Mouse (Mus musculus) midbrain, embryonic 13.5 days (tissue): ENCODE results near the gene Ffar1. TPM values are rescaled to one million over a fixed set of nuclear protein-coding genes. Genes with fewer than 3 reads are reported as not detected.

Experiments used
- ATAC-seq: fragments of 200-750 bp; cut with Nextera tagmentation; 2 replicates; pipeline ENCODE4 v1.8.0; 2017; ENCODE audit warnings: mild to moderate bottlenecking, moderate TSS enrichment, moderate library complexity
- H3K27ac ChIP-seq: fragments of 300-500 bp; sonication (generic); 2 replicates; pipeline ENCODE4 v1.5.1; 2015; ENCODE audit warnings: inconsistent platforms, mild to moderate bottlenecking, moderate library complexity
- H3K27me3 ChIP-seq: fragments of 300-500 bp; sonication (generic); 2 replicates; pipeline ENCODE4 v1.6.1; 2015; ENCODE audit warnings: mild to moderate bottlenecking, inconsistent platforms
- H3K36me3 ChIP-seq: fragments of 300-500 bp; sonication (generic); 2 replicates; pipeline ENCODE4 v1.6.1; 2015; ENCODE audit warnings: mild to moderate bottlenecking, inconsistent platforms
- H3K4me1 ChIP-seq: fragments of 300-500 bp; sonication (generic); replicated peaks from 2 replicates; pipeline ENCODE4 v1.6.1; 2015; ENCODE audit warnings: inconsistent platforms
- H3K4me2 ChIP-seq: fragments of 300-500 bp; sonication (generic); replicated peaks from 2 replicates; pipeline ENCODE4 v1.6.1; 2015; ENCODE audit warnings: moderate library complexity, mild to moderate bottlenecking, inconsistent platforms
- H3K4me3 ChIP-seq: fragments of 300-500 bp; sonication (generic); replicated peaks from 2 replicates; pipeline ENCODE4 v1.5.1; 2015; ENCODE audit warnings: mild to moderate bottlenecking, inconsistent platforms
- H3K9ac ChIP-seq: fragments of 300-500 bp; sonication (generic); replicated peaks from 2 replicates; pipeline ENCODE4 v1.6.1; 2015; ENCODE audit warnings: mild to moderate bottlenecking, inconsistent platforms
- H3K9me3 ChIP-seq: fragments of 300-500 bp; sonication (generic); 2 replicates; pipeline ENCODE4 v1.6.1; 2016; ENCODE audit warnings: mild to moderate bottlenecking, inconsistent platforms
- WGBS: fragments of 180-500 bp; shearing (Covaris S2); methylation state at CpG from one replicate; pipeline ENCODE4 v1.1.7; 2015; 5-methylcytosine and 5-hydroxymethylcytosine counted together
- polyA plus RNA-seq: library from polyadenylated mRNA; unstranded; fragments of >200 nt; fragmentation: Nextera tagmentation; extraction: Ambion mirVana; gene quantifications from 2 replicates; pipeline ENCODE4 v1.2.1, GENCODE M21; 2015

Ffar1 gene
- polyA plus RNA-seq, 1 experiment from 2014 or later = not detected

DNA sequence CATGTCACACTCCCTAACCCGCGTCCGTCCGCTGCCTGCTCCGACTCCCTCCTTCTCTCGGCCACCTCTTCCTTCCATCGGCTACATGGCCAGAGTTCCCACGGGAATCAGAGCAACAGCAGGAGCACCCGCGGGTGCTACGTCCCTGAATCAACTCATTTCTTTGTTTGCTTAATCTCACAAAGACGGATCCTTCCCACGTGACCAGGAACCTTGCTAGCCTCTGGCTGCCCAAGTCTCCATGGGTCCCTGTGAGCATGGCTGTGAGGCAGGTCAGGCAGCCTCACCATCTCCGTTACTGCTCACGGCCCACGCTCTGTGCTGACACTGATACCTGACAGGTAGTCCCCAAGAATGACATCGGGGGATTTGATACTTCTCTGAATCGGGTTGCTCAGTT, 37.7 kb downstream of the Ffar1 start, which contains the start of gene Ffar2:
Ffar2 (minus strand) TSS at position 101 of the 400 bp plus-strand sequence.
- Histone ChIP-seq H3K27me3 (no peaks in the 10 kb centered on the region), H3K9me3 (no peaks in the 10 kb centered on the region), H3K36me3 (no peaks in the 10 kb centered on the region), H3K4me1 (no peaks in the 10 kb centered on the region), H3K4me2 (no peak within 1 kb of the TSS), H3K9ac (no peak within 1 kb of the TSS), H3K4me3 (no peak within 1 kb of the TSS), H3K27ac (no peak within 1 kb of the TSS)
- 91% methylated on average over 18 of the region's 18 CpGs for WGBS
- ATAC-seq = no peak

DNA sequence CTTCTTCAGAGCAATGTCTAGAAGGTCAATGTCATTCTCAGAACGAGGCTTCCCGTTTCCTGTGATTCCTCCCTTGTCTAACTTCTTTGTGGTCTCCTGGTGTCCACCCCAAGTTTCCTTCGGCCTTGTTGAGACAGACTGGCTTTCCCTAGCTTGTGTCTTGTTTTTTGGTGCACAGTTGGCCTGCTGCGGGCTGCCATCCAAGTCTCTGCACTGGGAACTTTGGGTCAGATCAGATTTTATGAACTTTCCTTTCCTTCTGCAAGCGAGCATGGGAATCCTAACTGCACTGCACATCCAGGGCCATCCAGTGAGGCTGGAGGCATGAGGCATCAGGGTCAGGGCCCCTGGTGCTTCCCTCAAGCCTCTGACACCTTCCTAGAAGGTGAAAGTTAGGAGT, 39.8 kb downstream of the Ffar1 start:
- WGBS = 72% methylated on average over 5 of the region's 5 CpGs
- H3K4me3 ChIP-seq = no peak overlapping the region
- H3K36me3 ChIP-seq = no peaks in the 10 kb centered on the region
- no peaks in the 10 kb centered on the region for H3K4me1 ChIP-seq
- ATAC-seq = no peak
- no peaks in the 10 kb centered on the region for H3K27me3 ChIP-seq
- no peaks in the 10 kb centered on the region for H3K9me3 ChIP-seq
- H3K27ac ChIP-seq = no peak overlapping the region
- no peak overlapping the region for H3K9ac ChIP-seq
- H3K4me2 ChIP-seq = no peak overlapping the region

DNA sequence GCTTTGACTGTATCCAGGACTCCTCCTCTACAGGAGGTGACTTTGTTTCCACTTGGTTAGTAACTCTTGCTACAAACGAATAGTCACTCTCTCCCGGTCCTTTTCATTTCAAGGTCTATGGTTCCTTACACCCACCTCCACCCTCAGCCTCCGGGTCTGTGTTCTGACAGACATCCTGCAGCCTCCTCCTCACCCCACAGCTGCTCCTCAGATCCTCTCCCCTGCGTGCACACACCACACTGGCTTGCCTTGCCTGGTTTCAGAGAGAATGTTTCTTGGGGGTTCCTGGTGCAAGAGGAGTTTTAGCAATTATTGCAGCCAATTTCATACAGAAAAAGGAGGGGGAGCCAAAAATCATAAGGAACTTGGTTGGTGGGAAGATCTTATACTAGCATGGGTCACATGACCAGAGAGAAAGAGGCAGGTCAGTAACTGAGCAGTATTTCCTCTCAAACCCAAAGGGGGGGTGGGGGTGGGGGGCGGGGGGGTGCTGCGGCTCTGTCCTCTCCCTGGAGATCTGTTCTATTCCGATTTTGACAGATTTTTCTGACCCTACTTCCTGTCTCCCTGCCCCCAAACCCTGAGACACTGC, 40.4 kb downstream of the Ffar1 start:
- 71% methylated on average over 7 of the region's 7 CpGs for WGBS

DNA sequence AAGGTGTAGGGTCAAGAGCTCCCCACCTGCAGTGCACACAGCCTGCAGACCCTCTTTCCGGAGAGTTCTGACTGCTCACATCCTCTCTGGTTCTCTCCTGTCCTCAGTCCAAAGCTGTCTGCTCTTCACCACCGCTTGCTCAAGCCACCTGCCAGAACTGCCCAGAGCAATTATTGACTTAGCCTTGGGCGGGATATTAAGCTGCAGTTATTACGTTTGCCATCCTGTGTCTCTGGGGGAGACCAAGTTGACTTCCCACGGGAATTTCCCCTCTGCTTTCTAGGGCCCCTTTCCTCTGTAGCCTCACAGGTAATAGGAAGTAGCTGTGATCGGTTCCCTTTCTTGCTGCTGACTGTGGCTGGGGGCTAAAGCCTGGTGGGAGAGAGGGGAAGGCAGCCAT, 41.2 kb downstream of the Ffar1 start:
- Histone ChIP-seq H3K27ac (no peak overlapping the region), H3K27me3 (no peaks in the 10 kb centered on the region), H3K4me1 (no peaks in the 10 kb centered on the region), H3K4me2 (no peak overlapping the region), H3K9ac (no peak overlapping the region), H3K9me3 (no peaks in the 10 kb centered on the region), H3K4me3 (no peak overlapping the region), H3K36me3 (no peaks in the 10 kb centered on the region)
- WGBS = 78% methylated on average over 6 of the region's 6 CpGs
- no peak for ATAC-seq

More for the DNA sequence above, 40.4 kb downstream of the Ffar1 start:
- Histone ChIP-seq H3K27me3 (no peaks in the 10 kb centered on the region), H3K9ac (no peak overlapping the region), H3K4me1 (no peaks in the 10 kb centered on the region), H3K9me3 (no peaks in the 10 kb centered on the region), H3K4me2 (no peak overlapping the region), H3K4me3 (no peak overlapping the region), H3K36me3 (no peaks in the 10 kb centered on the region), H3K27ac (no peak overlapping the region)
- no peak for ATAC-seq

DNA sequence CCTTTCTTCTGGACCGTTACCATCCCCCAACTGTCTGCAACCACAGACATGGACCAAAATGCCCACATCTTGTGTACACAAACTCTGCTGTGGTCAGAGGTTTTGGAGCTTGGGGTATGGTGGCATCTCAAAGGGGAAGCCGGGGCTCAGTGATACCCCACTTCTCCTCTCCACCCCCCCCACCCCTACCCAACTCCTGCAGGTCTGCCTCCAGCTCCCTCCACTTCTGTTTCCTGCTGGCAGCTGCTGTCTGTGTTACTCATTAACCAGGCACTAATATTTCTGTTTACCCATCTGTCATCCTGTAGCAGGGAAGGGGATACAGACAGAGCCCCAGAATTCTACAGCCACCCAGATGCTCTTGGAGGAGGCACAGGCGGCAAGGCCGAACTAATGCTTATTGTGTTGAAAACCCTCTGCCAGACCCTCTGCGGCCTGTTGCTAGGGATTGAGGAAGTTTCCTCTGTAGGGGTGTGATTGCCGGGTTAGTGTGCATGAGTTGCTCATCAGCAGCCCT, 49.0 kb downstream of the Ffar1 start:
- ATAC-seq = no peak
- 65% methylated on average over 6 of the region's 6 CpGs for WGBS

DNA sequence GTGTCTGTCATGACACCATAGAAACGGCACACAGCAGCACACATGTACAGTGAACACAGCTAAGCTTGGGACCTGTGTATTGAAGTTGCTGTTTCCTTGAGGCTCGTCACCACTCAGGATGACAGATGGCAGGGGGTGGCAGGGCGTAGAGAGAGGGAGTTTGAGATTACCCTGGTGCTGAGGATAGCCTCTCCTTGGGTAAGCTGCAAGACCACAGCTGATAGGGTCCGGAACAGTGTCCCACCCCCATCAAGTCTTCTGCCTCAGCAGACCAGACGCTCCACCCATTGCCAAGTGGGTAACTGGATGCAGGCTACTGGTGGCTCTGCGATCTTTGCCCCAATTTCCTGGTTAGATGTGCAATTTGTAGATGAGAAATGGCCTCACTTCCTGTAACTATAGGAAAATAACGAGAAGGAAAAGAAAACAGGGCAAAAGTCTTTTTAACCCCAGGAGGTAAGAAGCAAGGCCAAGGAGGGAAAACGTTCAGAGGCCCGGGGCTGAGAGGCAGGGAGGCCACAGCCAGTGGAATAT, 49.5 kb downstream of the Ffar1 start:
- Histone ChIP-seq H3K9me3 (no peaks in the 10 kb centered on the region), H3K27ac (peak overlapping the region; percentile 39; the same call in 1 of the 2 replicates), H3K4me3 (no peak overlapping the region), H3K4me2 (no peak overlapping the region), H3K36me3 (no peaks in the 10 kb centered on the region), H3K27me3 (no peaks in the 10 kb centered on the region), H3K9ac (no peak overlapping the region), H3K4me1 (no peaks in the 10 kb centered on the region)
- ATAC-seq = no peak
- WGBS = 75% methylated on average over 9 of the region's 9 CpGs

More for the DNA sequence above, 49.0 kb downstream of the Ffar1 start:
- H3K9ac ChIP-seq = no peak overlapping the region
- no peak overlapping the region for H3K4me2 ChIP-seq
- H3K36me3 ChIP-seq = no peaks in the 10 kb centered on the region
- H3K27me3 ChIP-seq = no peaks in the 10 kb centered on the region
- no peaks in the 10 kb centered on the region for H3K4me1 ChIP-seq
- H3K27ac ChIP-seq = no peak overlapping the region
- no peak overlapping the region for H3K4me3 ChIP-seq
- no peaks in the 10 kb centered on the region for H3K9me3 ChIP-seq

DNA sequence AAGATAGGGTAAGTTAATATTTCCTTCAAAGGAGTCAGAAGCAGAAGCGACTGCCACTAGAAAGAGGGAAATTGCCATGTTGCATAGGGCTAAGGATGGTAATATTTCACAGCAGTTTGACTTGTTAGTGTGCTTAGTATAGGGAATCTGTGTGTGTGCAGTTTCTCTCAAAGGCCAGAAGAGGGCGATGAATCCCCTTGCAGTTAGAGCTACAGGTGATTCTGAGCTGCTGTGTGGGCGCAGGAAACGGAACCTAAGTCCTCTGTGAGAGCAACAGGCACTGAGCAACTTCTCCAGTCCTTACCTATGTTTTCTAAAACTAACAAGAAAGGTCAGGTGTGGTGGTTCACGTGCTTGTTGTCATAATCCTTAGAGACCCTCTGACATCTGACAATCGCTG, 51.0 kb downstream of the Ffar1 start:
- no peaks in the 10 kb centered on the region for H3K27me3 ChIP-seq
- no peak overlapping the region for H3K27ac ChIP-seq
- no peak overlapping the region for H3K9ac ChIP-seq
- WGBS = 56% methylated on average over 6 of the region's 6 CpGs
- no peak overlapping the region for H3K4me2 ChIP-seq
- no peaks in the 10 kb centered on the region for H3K9me3 ChIP-seq
- no peaks in the 10 kb centered on the region for H3K4me1 ChIP-seq
- no peak for ATAC-seq
- no peaks in the 10 kb centered on the region for H3K36me3 ChIP-seq
- H3K4me3 ChIP-seq = no peak overlapping the region

Other genes with a start within 250 kb of the Ffar1 start
- gene Upk1a, start 248.7 kb downstream of the Ffar1 start, polyA plus RNA-seq = 0.46 and 0.73 TPM in 2 replicates
- 1,046 and 1,055 TPM in 2 replicates for gene Cox6b1, start 235.4 kb downstream of the Ffar1 start, polyA plus RNA-seq
- not detected in 2 replicates for gene Etv2, start 225.7 kb downstream of the Ffar1 start, polyA plus RNA-seq
- 130 and 153 TPM in 2 replicates for gene Rbm42, start 211.2 kb downstream of the Ffar1 start, polyA plus RNA-seq
- gene Haus5, start 196.6 kb downstream of the Ffar1 start, polyA plus RNA-seq = 34.2 and 37.0 TPM in 2 replicates
- gene Pmis2, start 190.0 kb downstream of the Ffar1 start, polyA plus RNA-seq = not detected in 2 replicates
- gene 2200002J24Rik, start 162.6 kb downstream of the Ffar1 start, polyA plus RNA-seq = not detected in 2 replicates
- gene Atp4a, start 149.4 kb downstream of the Ffar1 start, polyA plus RNA-seq = 0.62 and 1.3 TPM in 2 replicates
- gene Tmem147, start 132.0 kb downstream of the Ffar1 start, polyA plus RNA-seq = 200 and 203 TPM in 2 replicates
- 1.1 and 2.2 TPM in 2 replicates for gene Gapdhs, start 117.9 kb downstream of the Ffar1 start, polyA plus RNA-seq
- 2.3 TPM in 2 replicates for gene Sbsn, start 110.1 kb downstream of the Ffar1 start, polyA plus RNA-seq
- gene Dmkn, start 97.8 kb downstream of the Ffar1 start, polyA plus RNA-seq = 0.27 and 0.57 TPM in 2 replicates
- gene Krtdap, start 73.7 kb downstream of the Ffar1 start, polyA plus RNA-seq = not detected in 2 replicates
- 0.17 and 0.50 TPM in 2 replicates for gene Ffar2, start 37.8 kb downstream of the Ffar1 start, polyA plus RNA-seq
- not detected in 2 replicates for gene Ffar3, start 5.4 kb downstream of the Ffar1 start, polyA plus RNA-seq
- gene Cd22, start 18.8 kb upstream of the Ffar1 start, polyA plus RNA-seq = not detected in 2 replicates
- 1.3 and 1.5 TPM in 2 replicates for gene Mag, start 53.3 kb upstream of the Ffar1 start, polyA plus RNA-seq
- gene Hamp2, start 63.1 kb upstream of the Ffar1 start, polyA plus RNA-seq = not detected in 2 replicates
- not detected in 2 replicates for gene Hamp, start 82.5 kb upstream of the Ffar1 start, polyA plus RNA-seq
- 24.2 and 27.6 TPM in 2 replicates for gene Usf2, start 95.2 kb upstream of the Ffar1 start, polyA plus RNA-seq
- 13.5 and 16.1 TPM in 2 replicates for gene Lsr, start 111.9 kb upstream of the Ffar1 start, polyA plus RNA-seq
- gene Fam187b, start 112.2 kb upstream of the Ffar1 start, polyA plus RNA-seq = 0.17 and 0.38 TPM in 2 replicates
- gene Fxyd5, start 180.9 kb upstream of the Ffar1 start, polyA plus RNA-seq = 10.3 and 11.7 TPM in 2 replicates
- gene Fxyd7, start 189.9 kb upstream of the Ffar1 start, polyA plus RNA-seq = 49.2 and 50.8 TPM in 2 replicates
- gene Fxyd1, start 195.6 kb upstream of the Ffar1 start, polyA plus RNA-seq = 5.2 and 5.6 TPM in 2 replicates
- gene Lgi4, start 197.8 kb upstream of the Ffar1 start, polyA plus RNA-seq = 0.16 and 0.30 TPM in 2 replicates
- gene Fxyd3, start 215.1 kb upstream of the Ffar1 start, polyA plus RNA-seq = 0.47 TPM in 1 of 2 replicates, not detected in the other